Mouse (Mus musculus) E14TG2a.4 (cell line): ENCODE results near the gene Rhoh.

Source experiments
- CTCF ChIP-seq: conservative IDR thresholded peaks from 2 replicates; pipeline ENCODE4 v1.5.1; 2014; ENCODE audit warnings: low read length
- NANOG ChIP-seq: IDR thresholded peaks from 2 replicates; pipeline ENCODE4 v1.6.1; 2014; ENCODE audit warnings: borderline replicate concordance, low read length, mixed read lengths
- POU5F1 ChIP-seq: IDR thresholded peaks from 2 replicates; pipeline ENCODE4 v1.6.1; 2014; ENCODE audit warnings: low read length, borderline replicate concordance

DNA sequence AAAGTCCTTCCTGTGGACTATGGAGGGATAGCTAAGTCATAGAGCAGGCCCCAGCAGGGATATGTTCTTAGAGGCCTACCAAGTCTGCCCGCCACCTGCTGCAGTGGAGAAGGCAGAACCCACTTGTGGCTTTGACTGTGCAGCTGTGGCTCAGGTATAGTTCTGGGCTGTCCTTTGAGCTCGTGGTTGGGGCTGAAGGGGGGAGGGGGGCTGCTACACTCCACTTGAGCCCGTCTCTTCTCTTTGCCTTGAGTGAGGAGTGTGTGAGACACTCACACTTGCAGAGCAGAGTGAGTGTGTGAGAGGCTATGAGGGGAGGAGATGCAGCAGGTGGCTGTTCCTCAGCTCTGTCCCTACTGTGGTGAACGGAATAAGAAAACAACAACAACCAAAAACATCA lies 49.4 kb downstream of the Rhoh start:
- no peak for TF ChIP-seq CTCF
- no peak for TF ChIP-seq NANOG
- TF ChIP-seq POU5F1: no peak
